Mouse (Mus musculus) gastrocnemius, adult 2 months (tissue): Measurements from ENCODE around the gene Rab6b. TPM values are rescaled to one million over a fixed set of nuclear protein-coding genes. Genes with fewer than 3 reads are reported as not detected.
"Not testable (repeated sequence)": the region's sequence is repeated elsewhere in the genome, so short reads cannot be mapped to it uniquely, and the experiment has no call there.

Experiments used
- DNase-seq: peaks from one replicate; pipeline ENCODE4 v3.0.0; 2022
- H3K27ac ChIP-seq: fragments of 200-600 bp; 2 replicates; pipeline ENCODE4 v1.8.1; 2022; ENCODE audit warnings: mild to moderate bottlenecking
- H3K4me3 ChIP-seq: fragments of 200-600 bp; 2 replicates; pipeline ENCODE4 v1.8.1; 2022; ENCODE audit warnings: mild to moderate bottlenecking, moderate library complexity
- CTCF ChIP-seq: fragments of 200-600 bp; IDR thresholded peaks from 2 replicates; pipeline ENCODE4 v1.8.1; 2022; ENCODE audit warnings: antibody characterized with exemption, mild to moderate bottlenecking, moderate library complexity
- intact Hi-C: fragments of 180-260 bp; cut with DNase I; formaldehyde crosslinking; loops from one replicate; pipeline ENCODE4 v1.15.1; 2025
- total RNA-seq, 2 experiments: library from RNA; stranded (reverse); gene quantifications; 2 replicates each; pipeline ENCODE4 v1.2.3; 2021

The Rab6b gene
- total RNA-seq, 2 experiments from 2014 or later = 1.1 to 1.2 TPM

- intact Hi-C loops = no loop called here
Measured at GRCm38 (mm10) chr9:103083405-103083804, 28.2 kb upstream of the Rab6b start.

GRCm38 (mm10) chr9:103086736-103087135 is 24.9 kb upstream of the Rab6b start:
- intact Hi-C loops = no loop called here
- TF ChIP-seq CTCF = no peak
- no peak overlapping the region for H3K27ac ChIP-seq
- no peak overlapping the region for H3K4me3 ChIP-seq
- DNase-seq = no peak

More at GRCm38 (mm10) chr9:103083405-103083804, 28.2 kb upstream of the Rab6b start:
- no peak for DNase-seq
- H3K27ac ChIP-seq = no peak overlapping the region
- TF ChIP-seq CTCF = no peak
- H3K4me3 ChIP-seq = no peak overlapping the region

DNA sequence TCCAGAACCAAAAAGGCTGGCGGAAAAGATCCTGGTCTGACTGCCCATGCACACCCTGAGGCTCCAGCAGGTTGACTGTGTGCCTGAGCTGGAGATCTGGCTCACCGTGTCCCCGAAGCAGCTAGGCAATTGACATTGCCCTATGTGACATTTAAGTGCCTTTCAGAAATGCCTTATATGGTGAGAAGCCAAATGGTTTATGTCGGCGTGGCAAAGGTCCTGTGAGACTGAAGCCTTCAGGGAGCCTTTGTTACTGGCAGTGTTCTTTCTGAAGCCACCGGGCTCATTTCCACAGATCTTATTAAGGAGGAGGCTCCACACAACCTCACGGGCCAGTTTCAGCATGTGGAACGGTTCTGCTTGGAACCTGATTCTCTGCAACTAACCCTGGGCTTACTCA is 24.3 kb upstream of the Rab6b start:
- intact Hi-C loops = no loop called here
- no peak for TF ChIP-seq CTCF
- Histone ChIP-seq H3K4me3 (no peak overlapping the region), H3K27ac (no peak overlapping the region)
- no peak for DNase-seq

- no peak for TF ChIP-seq CTCF
- DNase-seq = no peak
- Histone ChIP-seq H3K27ac (no peak overlapping the region), H3K4me3 (no peak overlapping the region)
- intact Hi-C loops = no loop called here
Measured at GRCm38 (mm10) chr9:103088661-103089060, 22.9 kb upstream of the Rab6b start.

- intact Hi-C loops = loop anchor here (10.0 kb wide), 1 partner anchor 115 kb away; the partner anchor contains the start of gene Srprb
- H3K27ac ChIP-seq = no peak overlapping the region
- H3K4me3 ChIP-seq = no peak overlapping the region
- DNase-seq = peak; percentile 54
- no peak for TF ChIP-seq CTCF
Measured at GRCm38 (mm10) chr9:103090116-103090875, 21.3 kb upstream of the Rab6b start.

GRCm38 (mm10) chr9:103091039-103091883 is 20.3 kb upstream of the Rab6b start:
- DNase-seq = no peak
- H3K4me3 ChIP-seq = no peak overlapping the region
- TF ChIP-seq CTCF = no peak
- H3K27ac ChIP-seq = no peak overlapping the region
- intact Hi-C loops = loop anchor here (10.0 kb wide), 1 partner anchor 114 kb away; the partner anchor contains the start of gene Srprb

DNA sequence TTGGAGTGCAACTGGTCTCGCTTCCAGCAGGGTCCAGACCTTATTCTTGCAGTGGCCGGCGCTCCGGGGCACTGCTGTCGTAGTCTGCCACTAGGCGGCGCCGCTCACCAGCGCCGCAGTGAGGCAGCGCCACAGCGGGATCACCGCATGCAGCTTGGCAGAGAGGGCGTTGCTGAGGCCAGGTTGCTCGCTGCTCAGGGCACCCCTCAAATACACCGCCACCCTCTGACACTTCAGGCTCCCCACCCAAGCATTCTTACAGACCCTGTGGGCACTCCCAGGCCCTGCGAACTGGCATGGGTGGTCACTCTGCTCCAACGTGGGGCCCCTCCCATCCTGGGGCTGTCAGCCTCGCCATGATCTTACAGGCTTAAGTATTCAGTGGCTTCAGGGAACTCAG is 19.3 kb upstream of the Rab6b start:
- TF ChIP-seq CTCF = peak; percentile 100; the same call in 1 of the 2 replicates
- intact Hi-C loops = loop anchor here (2.0 to 10.0 kb wide), 2 partner anchors 113 to 211 kb away; partner anchors contain the start of gene Srprb
- peak; percentile 82 for DNase-seq
- Histone ChIP-seq H3K4me3 (peak overlapping the region; percentile 68), H3K27ac (no peak overlapping the region)

GRCm38 (mm10) chr9:103093681-103094080 is 17.9 kb upstream of the Rab6b start:
- DNase-seq = no peak
- no peak overlapping the region for H3K27ac ChIP-seq
- intact Hi-C loops = loop anchor here (2.0 to 10.0 kb wide), 2 partner anchors 111 to 209 kb away; partner anchors contain the start of gene Srprb
- H3K4me3 ChIP-seq = no peak overlapping the region
- no peak for TF ChIP-seq CTCF

DNA sequence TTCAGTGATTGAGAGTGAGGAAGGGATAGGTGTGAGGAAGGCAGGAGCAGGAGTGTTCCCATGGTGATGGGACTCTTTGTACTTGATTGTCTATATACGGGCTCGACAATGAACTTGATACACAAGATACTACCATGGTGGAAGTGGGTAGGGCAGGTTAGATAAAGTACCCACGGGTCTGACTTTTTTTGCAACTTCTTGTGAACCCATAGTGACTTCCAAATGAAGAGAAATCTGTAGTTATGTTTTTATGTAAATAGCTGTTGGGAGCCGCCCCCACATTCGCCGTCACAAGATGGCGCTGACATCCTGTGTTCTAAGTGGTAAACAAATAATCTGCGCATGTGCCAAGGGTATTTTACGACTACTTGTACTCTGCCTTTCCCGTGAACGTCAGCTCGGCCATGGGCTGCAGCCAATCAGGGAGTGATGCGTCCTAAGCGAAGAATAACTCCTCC is 3.2 kb upstream of the Rab6b start:
- H3K27ac ChIP-seq = peak overlapping the region; percentile 66; the same call in 1 of the 2 replicates
- DNase-seq, intact Hi-C loops: not testable (repeated sequence)
- peak overlapping the region; percentile 56 for H3K4me3 ChIP-seq

- intact Hi-C loops = no loop called here
- DNase-seq = no peak
- Histone ChIP-seq H3K4me3 (peak overlapping the region; percentile 58), H3K27ac (peak overlapping the region; percentile 70)
- TF ChIP-seq CTCF = no peak
Measured at GRCm38 (mm10) chr9:103108943-103109670, 2.5 kb upstream of the Rab6b start.

DNA sequence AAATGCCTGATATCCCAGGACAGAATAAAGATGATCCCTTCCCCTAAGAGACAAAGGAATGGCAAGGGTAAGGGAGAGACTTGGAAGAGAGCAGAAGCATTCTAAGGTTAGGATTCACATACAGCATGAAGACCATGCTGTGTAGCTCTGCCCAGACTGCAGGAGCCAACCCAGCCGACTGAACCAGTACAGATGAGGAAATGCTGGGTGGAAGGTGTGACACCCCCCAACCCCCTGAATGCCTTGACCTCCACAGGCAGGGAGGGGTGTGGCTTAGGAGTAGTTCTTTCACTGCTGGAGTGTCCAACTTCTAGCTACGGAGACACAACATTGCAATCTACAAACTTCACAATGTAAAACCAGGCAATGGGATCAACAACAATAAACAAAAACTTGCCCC is 1.7 kb upstream of the Rab6b start:
- no peak overlapping the region for H3K27ac ChIP-seq
- DNase-seq = no peak
- intact Hi-C loops = no loop called here
- no peak overlapping the region for H3K4me3 ChIP-seq
- no peak for TF ChIP-seq CTCF
